8 mouse cellular contexts compared by ENCODE assay signal in genomic region chr2:121587523-121588308, GRCm38 (mm10).
A peak's percentile ranks its signal among the peaks of the same experiment; 100 is the strongest.
DNase-seq lines count a peak whose midpoint lies in the region; ATAC-seq and TF ChIP-seq lines count a peak whose summit lies in the region.

No protein-coding gene starts in this region.

- H3K36me3 ChIP-seq in heart, embryonic 10.5 days = no peaks in the 10 kb centered on the region
- H3K36me3 ChIP-seq in forebrain, embryonic 13.5 days (ENCODE audit: poor library complexity, severe bottlenecking) = peaks cover 7% of the 10 kb centered on the region; the same call in 1 of the 2 replicates
- no peaks in the 10 kb centered on the region for H3K36me3 ChIP-seq in lung, postnatal 0 days (ENCODE audit: insufficient read depth, low read length)

- peak; percentile 58 for ATAC-seq in forebrain, embryonic 13.5 days
- peak; percentile 43 for ATAC-seq in lung, postnatal 0 days

- no peaks in the 10 kb centered on the region for H3K9me3 ChIP-seq in heart, embryonic 10.5 days
- no peaks in the 10 kb centered on the region for H3K9me3 ChIP-seq in forebrain, embryonic 13.5 days (replicated peaks)
- H3K9me3 ChIP-seq in lung, postnatal 0 days (ENCODE audit: low read length) = no peaks in the 10 kb centered on the region

- 0 out of 2 replicates have a peak overlapping the region, but pooled peaks have one; percentile 26 for H3K9ac ChIP-seq in forebrain, embryonic 13.5 days
- H3K9ac ChIP-seq in lung, postnatal 0 days (replicated peaks; ENCODE audit: low read depth) = no peak overlapping the region

- TF ChIP-seq CTCF in lung, postnatal 0 days (IDR thresholded peaks at IDR 0.05) = no peak

- H3K27ac ChIP-seq in heart, embryonic 10.5 days = peak overlapping the region; percentile 56
- H3K27ac ChIP-seq in forebrain, embryonic 13.5 days = peak overlapping the region; percentile 48
- no peak overlapping the region for H3K27ac ChIP-seq in lung, postnatal 0 days (ENCODE audit: low read length)

- TF ChIP-seq EP300 in lung, postnatal 0 days (IDR thresholded peaks at IDR 0.05) = no peak

- WGBS in heart, embryonic 10.5 days = 29% methylated on average over 12 of the region's 12 CpGs
- WGBS in forebrain, embryonic 13.5 days = 35% methylated on average over 12 of the region's 12 CpGs
- WGBS in lung, postnatal 0 days = 22% methylated on average over 12 of the region's 12 CpGs

- intact Hi-C loops in heart, postnatal 10 days (cut with DNase I) = no loop called here

- no peak for DNase-seq in heart, embryonic 10.5 days (ENCODE audit: low spot score)
- DNase-seq in heart, postnatal 10 days = no peak
- peak; percentile 13 for DNase-seq in c-Kit-positive CD71-positive TER-119-positive erythroid progenitor cells, embryonic 14.5 days (ENCODE audit: low spot score)
- DNase-seq in lung, postnatal 0 days (ENCODE audit: low spot score) = peak; percentile 51
- DNase-seq in right cerebral cortex, adult 2 months (ENCODE audit: low spot score in 2 of 2) = no peak
- no peak for DNase-seq in urinary bladder, postnatal 14 days (ENCODE audit: low spot score)
- DNase-seq in frontal cortex, postnatal 25 days (ENCODE audit: low spot score in 2 of 2) = no peak

- H3K4me1 ChIP-seq in heart, embryonic 10.5 days = peaks cover 17% of the 10 kb centered on the region
- peaks cover 18% of the 10 kb centered on the region for H3K4me1 ChIP-seq in forebrain, embryonic 13.5 days
- H3K4me1 ChIP-seq in lung, postnatal 0 days (ENCODE audit: insufficient read depth, low read depth, low read length) = peaks cover 12% of the 10 kb centered on the region; the same call in 1 of the 2 replicates

- H3K4me2 ChIP-seq in forebrain, embryonic 13.5 days = 0 out of 2 replicates have a peak overlapping the region, but pooled peaks have one; percentile 1
- H3K4me2 ChIP-seq in lung, postnatal 0 days (replicated peaks; ENCODE audit: low read depth, low read length) = no peak overlapping the region

- no peak overlapping the region; the same call in 1 of the 2 replicates for H3K4me3 ChIP-seq in heart, embryonic 10.5 days
- H3K4me3 ChIP-seq in forebrain, embryonic 13.5 days = no peak overlapping the region
- H3K4me3 ChIP-seq in lung, postnatal 0 days (ENCODE audit: low read depth, low read length) = no peak overlapping the region

- 0 out of 2 replicates have a peak, but pooled peaks cover 5% of the 10 kb centered on the region for H3K27me3 ChIP-seq in heart, embryonic 10.5 days (ENCODE audit: insufficient read depth, poor library complexity, severe bottlenecking)
- H3K27me3 ChIP-seq in forebrain, embryonic 13.5 days = no peaks in the 10 kb centered on the region
- H3K27me3 ChIP-seq in lung, postnatal 0 days (replicated peaks; ENCODE audit: insufficient read depth, low read length) = no peaks in the 10 kb centered on the region

Comparison
In these comparisons a context has a peak if more than half of its experiments do, and no peak if none do; other contexts are left out.
1. DNase-seq: peak in c-Kit-positive CD71-positive TER-119-positive erythroid progenitor cells, embryonic 14.5 days (single experiment) and lung, postnatal 0 days (single experiment); none in heart, embryonic 10.5 days (single experiment), heart, postnatal 10 days (0 of 2), right cerebral cortex, adult 2 months (0 of 2), urinary bladder, postnatal 14 days (single experiment) and frontal cortex, postnatal 25 days (0 of 2).